Mouse (Mus musculus) spleen, embryonic (tissue): ENCODE data around the gene Inpp5k.

Source experiments
- CTCF ChIA-PET: fragments of 350-600 bp; sonication (Branson Sonifier 250); formaldehyde crosslinking; loops from one replicate; lab custom pipeline; 2022; lab: Charles Lee

Inpp5k gene

GRCm38 (mm10) chr11:75619133-75619532, 11.7 kb upstream of the Inpp5k start:
- CTCF ChIA-PET = interaction anchor here (0.6 kb wide), 1 partner anchor 403 kb away, joined by 9 read pairs; no protein-coding TSS in a partner anchor

- CTCF ChIA-PET = no interaction called here
Measured at GRCm38 (mm10) chr11:75620136-75620780, 10.5 kb upstream of the Inpp5k start.

- CTCF ChIA-PET = no interaction called here
Measured at GRCm38 (mm10) chr11:75621426-75621825, 9.4 kb upstream of the Inpp5k start.

- CTCF ChIA-PET = interaction anchor here (0.6 kb wide), 1 partner anchor 8 kb away, joined by 3 read pairs; no protein-coding TSS in a partner anchor
Measured at GRCm38 (mm10) chr11:75622588-75623329, 8.0 kb upstream of the Inpp5k start.

GRCm38 (mm10) chr11:75624102-75624554, 6.7 kb upstream of the Inpp5k start:
- CTCF ChIA-PET = interaction anchor here (0.6 to 0.7 kb wide), 2 partner anchors 26 to 81 kb away, joined by 3 read pairs; no protein-coding TSS in a partner anchor

- CTCF ChIA-PET = no interaction called here
Measured at GRCm38 (mm10) chr11:75625820-75626219, 5.0 kb upstream of the Inpp5k start.

GRCm38 (mm10) chr11:75630098-75630497, 690 bp upstream of the Inpp5k start:
- CTCF ChIA-PET = no interaction called here

- CTCF ChIA-PET = interaction anchor here (1.2 to 1.7 kb wide), 2 partner anchors 13 to 46 kb away, joined by 4 to 7 read pairs; no protein-coding TSS in a partner anchor
Measured at GRCm38 (mm10) chr11:75631561-75632225, 905 bp downstream of the Inpp5k start.

GRCm38 (mm10) chr11:75632921-75633320, 2.1 kb downstream of the Inpp5k start:
- CTCF ChIA-PET = interaction anchor here (1.2 kb wide), 1 partner anchor 47 kb away, joined by 4 read pairs; no protein-coding TSS in a partner anchor

GRCm38 (mm10) chr11:75634801-75635200, 4.0 kb downstream of the Inpp5k start:
- CTCF ChIA-PET = interaction anchor here (1.3 kb wide), 1 partner anchor 12 kb away, joined by 3 read pairs; no protein-coding TSS in a partner anchor

GRCm38 (mm10) chr11:75635315-75635714, 4.5 kb downstream of the Inpp5k start:
- CTCF ChIA-PET = interaction anchor here (1.3 kb wide), 1 partner anchor 11 kb away, joined by 3 read pairs; no protein-coding TSS in a partner anchor

GRCm38 (mm10) chr11:75643323-75643722, 12.5 kb downstream of the Inpp5k start:
- CTCF ChIA-PET = interaction anchor here (0.5 to 2.1 kb wide), 2 partner anchors 11 to 937 kb away, joined by 5 to 7 read pairs; no protein-coding TSS in a partner anchor

- CTCF ChIA-PET = interaction anchor here (2.1 kb wide), 1 partner anchor 13 kb away, joined by 7 read pairs; no protein-coding TSS in a partner anchor
Measured at GRCm38 (mm10) chr11:75644684-75645083, 13.9 kb downstream of the Inpp5k start.

GRCm38 (mm10) chr11:75647681-75648211, 17.0 kb downstream of the Inpp5k start:
- CTCF ChIA-PET = interaction anchor here (0.6 kb wide), 1 partner anchor 36 kb away, joined by 3 read pairs; no protein-coding TSS in a partner anchor

- CTCF ChIA-PET = interaction anchor here (0.6 to 0.9 kb wide), 4 partner anchors 12 to 823 kb away, joined by 3 to 19 read pairs (median 12); no protein-coding TSS in a partner anchor
Measured at GRCm38 (mm10) chr11:75649155-75649561, 18.4 kb downstream of the Inpp5k start.

GRCm38 (mm10) chr11:75650311-75650710, 19.5 kb downstream of the Inpp5k start, which contains the start of gene Myo1c:
Gene Myo1c, plus strand, starts transcription at chr11:75650504.
- CTCF ChIA-PET = interaction anchor here (0.5 kb wide), 2 partner anchors 26 to 752 kb away, joined by 3 to 15 read pairs; no protein-coding TSS in a partner anchor

- CTCF ChIA-PET = interaction anchor here (0.5 kb wide), 1 partner anchor 27 kb away, joined by 3 read pairs; no protein-coding TSS in a partner anchor
Measured at GRCm38 (mm10) chr11:75650958-75651425, 20.2 kb downstream of the Inpp5k start.

GRCm38 (mm10) chr11:75651426-75652221, 20.8 kb downstream of the Inpp5k start:
- CTCF ChIA-PET = interaction anchor here (1.7 kb wide), 1 partner anchor 28 kb away, joined by 4 read pairs; the partner anchor contains the start of gene Crk

GRCm38 (mm10) chr11:75652222-75652941, 21.6 kb downstream of the Inpp5k start:
- CTCF ChIA-PET = interaction anchor here (1.7 kb wide), 1 partner anchor 27 kb away, joined by 4 read pairs; the partner anchor contains the start of gene Crk
